Mouse (Mus musculus) heart, embryonic 14.5 days (tissue): Measurements from ENCODE around the gene Rpl15. TPM values are rescaled to one million over a fixed set of nuclear protein-coding genes. Genes with fewer than 3 reads are reported as not detected.

Experiments
- ATAC-seq: fragments of 200-750 bp; cut with Nextera tagmentation; 2 replicates; pipeline ENCODE4 v1.8.0; 2017; ENCODE audit warnings: low read depth, moderate TSS enrichment; ENCODE audit not compliant: insufficient number of reproducible peaks, insufficient read depth, low FRiP score
- H3K27ac ChIP-seq, 2 experiments: fragments of 200-500 bp in 1 of 2; fragments of 300-500 bp in 1 of 2; sonication (generic) in 1 of 2; replicated peaks in 1 of 2; 2 replicates each; pipeline ENCODE4 v1.5.1; 2012 to 2014; ENCODE audit warnings: low read depth in 2 of 2, low read length in 2 of 2, control low read depth in 1 of 2, mild to moderate bottlenecking in 1 of 2, mixed read lengths in 1 of 2; ENCODE audit not compliant: control insufficient read depth in 1 of 2, insufficient read depth in 1 of 2
- H3K27me3 ChIP-seq: fragments of 300-500 bp; sonication (generic); 2 replicates; pipeline ENCODE4 v1.6.1; 2014; ENCODE audit warnings: mild to moderate bottlenecking, low read length, control low read depth; ENCODE audit not compliant: control insufficient read depth, insufficient read depth
- H3K36me3 ChIP-seq: fragments of 300-500 bp; sonication (generic); 2 replicates; pipeline ENCODE4 v1.6.1; 2014; ENCODE audit warnings: mild to moderate bottlenecking, control low read depth, low read length, mixed read lengths; ENCODE audit not compliant: control insufficient read depth, insufficient read depth
- H3K4me1 ChIP-seq, 2 experiments: fragments of 200-500 bp in 1 of 2; fragments of 300-500 bp in 1 of 2; sonication (generic) in 1 of 2; 2 replicates each; pipeline ENCODE4 v1.6.1; 2012 to 2014; ENCODE audit warnings: low read length in 2 of 2, control low read depth in 1 of 2, mixed read lengths in 1 of 2; ENCODE audit not compliant: control insufficient read depth in 2 of 2, insufficient read depth in 2 of 2
- H3K4me2 ChIP-seq: fragments of 300-500 bp; sonication (generic); 2 replicates; pipeline ENCODE4 v1.6.1; 2014; ENCODE audit warnings: mild to moderate bottlenecking, low read length
- H3K4me3 ChIP-seq, 2 experiments: fragments of 200-500 bp in 1 of 2; fragments of 300-500 bp in 1 of 2; sonication (generic) in 1 of 2; 2 replicates each; pipeline ENCODE4 v1.5.1; 2012 to 2014; ENCODE audit warnings: low read length in 2 of 2, mild to moderate bottlenecking in 2 of 2, control low read depth in 1 of 2, low read depth in 1 of 2, moderate library complexity in 1 of 2; ENCODE audit not compliant: control insufficient read depth in 1 of 2, insufficient read depth in 1 of 2
- H3K9ac ChIP-seq: fragments of 300-500 bp; sonication (generic); 2 replicates; pipeline ENCODE4 v1.6.1; 2014; ENCODE audit warnings: mild to moderate bottlenecking, low read length
- H3K9me3 ChIP-seq: fragments of 300-500 bp; sonication (generic); 2 replicates; pipeline ENCODE4 v1.6.1; 2016; ENCODE audit warnings: low read length, control low read depth; ENCODE audit not compliant: control insufficient read depth
- WGBS: fragments of 180-500 bp; shearing (Covaris S2); extraction: QIAGEN DNeasy Blood & Tissue Kit; methylation state at CpG from one replicate; pipeline ENCODE4 v1.1.7; 2014; 5-methylcytosine and 5-hydroxymethylcytosine counted together
- polyA plus RNA-seq: library from polyadenylated mRNA; unstranded; fragments of >200 nt; fragmentation: Nextera tagmentation; extraction: Ambion mirVana; gene quantifications from 2 replicates; pipeline ENCODE4 v1.2.1, GENCODE M21; 2014

Gene Rpl15
- polyA plus RNA-seq, 1 experiment from 2014 or later = 327 TPM

DNA sequence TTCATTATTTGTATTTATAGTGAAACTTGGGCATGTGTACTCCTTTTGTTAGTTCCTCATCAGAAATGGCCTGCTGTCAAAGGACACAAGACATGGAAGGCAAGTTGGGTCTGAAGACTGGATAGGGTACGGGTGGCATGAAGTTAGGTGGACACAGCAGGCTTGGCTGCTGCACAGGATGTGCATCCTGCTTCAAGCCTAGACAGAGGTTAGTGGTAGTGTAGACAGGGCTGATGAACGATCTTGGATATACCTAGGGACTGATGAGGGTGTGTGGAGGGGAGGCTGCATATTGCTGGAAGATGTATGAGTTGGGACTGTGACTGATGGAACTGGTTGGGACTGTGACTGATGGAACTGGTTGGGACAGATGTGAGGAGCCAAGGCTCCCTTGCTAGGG is 27.7 kb upstream of the Rpl15 start:
- H3K36me3 ChIP-seq = no peaks in the 10 kb centered on the region
- H3K9ac ChIP-seq = no peak overlapping the region
- no peak overlapping the region for H3K27ac ChIP-seq
- no peak overlapping the region for H3K4me2 ChIP-seq
- ATAC-seq = no peak
- H3K27me3 ChIP-seq = no peaks in the 10 kb centered on the region
- H3K4me3 ChIP-seq = no peak overlapping the region
- H3K9me3 ChIP-seq = no peaks in the 10 kb centered on the region
- WGBS = 93% methylated on average over 2 of the region's 2 CpGs
- peaks cover 7 to 24% of the 10 kb centered on the region in 2 experiments for H3K4me1 ChIP-seq

DNA sequence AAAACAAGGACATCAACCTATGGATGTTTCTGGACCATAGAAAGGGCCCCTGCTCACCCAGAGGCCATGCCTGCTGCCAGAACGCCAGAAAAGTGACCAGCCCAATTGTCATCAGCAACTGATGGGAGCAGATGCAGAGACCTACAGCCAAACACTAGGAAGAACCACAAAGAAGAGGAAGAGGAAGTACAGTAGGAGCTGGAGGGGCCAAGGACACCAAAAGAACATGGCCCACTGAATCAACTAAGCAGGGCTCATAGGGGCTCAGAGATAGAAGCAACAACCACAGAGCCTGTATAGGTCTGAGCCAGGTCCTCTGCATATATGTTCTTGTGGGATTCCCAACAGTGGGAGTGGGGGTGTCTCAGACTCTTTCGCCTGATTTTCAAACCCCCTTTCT is 26.2 kb upstream of the Rpl15 start:
- Histone ChIP-seq H3K4me3 (no peak overlapping the region), H3K4me1 (peaks cover 2 to 10% of the 10 kb centered on the region in 2 experiments; a peak in 2 of 4 replicates), H3K4me2 (no peak overlapping the region), H3K9ac (no peak overlapping the region), H3K36me3 (no peaks in the 10 kb centered on the region), H3K27me3 (no peaks in the 10 kb centered on the region), H3K27ac (no peak overlapping the region), H3K9me3 (no peaks in the 10 kb centered on the region)
- no peak for ATAC-seq
- 84% methylated on average over 2 of the region's 2 CpGs for WGBS

DNA sequence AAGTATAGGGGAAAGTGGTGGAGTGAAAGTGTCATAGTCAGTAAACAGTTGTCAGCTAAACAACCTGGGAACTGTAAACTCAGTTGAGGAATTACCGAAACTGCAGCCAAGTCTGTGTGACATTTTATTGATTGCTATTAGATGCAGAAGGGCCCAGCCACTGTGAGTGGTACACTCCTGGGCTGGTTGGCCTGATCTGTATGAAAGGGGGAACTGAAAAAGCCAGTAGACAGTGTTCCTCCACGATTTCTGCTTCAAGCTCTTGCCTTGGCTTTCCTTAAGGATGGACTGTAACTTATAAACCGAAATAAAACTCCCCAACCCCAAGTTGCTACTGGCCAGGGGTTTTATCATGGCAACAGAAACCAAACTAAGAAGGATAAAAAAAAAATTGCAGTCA is 21.4 kb upstream of the Rpl15 start:
- no peak for ATAC-seq
- Histone ChIP-seq H3K27me3 (no peaks in the 10 kb centered on the region), H3K9me3 (no peaks in the 10 kb centered on the region), H3K9ac (no peak overlapping the region), H3K4me3 (no peak overlapping the region), H3K4me1 (peaks cover 0 to 2% of the 10 kb centered on the region in 2 experiments; a peak in 1 of 4 replicates), H3K36me3 (no peaks in the 10 kb centered on the region), H3K4me2 (no peak overlapping the region), H3K27ac (no peak overlapping the region)
- WGBS = 88% methylated on average over 3 of the region's 3 CpGs

DNA sequence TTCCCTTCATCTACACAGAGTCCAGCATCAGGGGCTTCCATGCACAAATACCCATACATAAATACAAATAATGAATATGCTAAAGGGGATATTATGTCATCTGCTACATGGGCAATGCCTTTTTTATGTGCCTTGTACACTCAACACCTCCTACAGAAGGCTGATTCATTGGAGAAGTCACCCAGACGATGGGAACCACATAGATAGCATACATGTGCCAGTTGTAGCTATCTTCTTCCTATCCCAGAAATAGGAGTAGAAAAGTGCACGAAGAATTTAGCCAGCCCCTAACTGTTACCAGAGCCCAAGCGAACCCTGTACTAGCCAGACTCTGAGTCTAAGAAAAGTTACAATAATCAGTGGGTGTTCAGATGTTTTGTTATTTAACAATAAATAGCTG is 20.9 kb upstream of the Rpl15 start:
- Histone ChIP-seq H3K27me3 (no peaks in the 10 kb centered on the region), H3K4me2 (no peak overlapping the region), H3K4me3 (no peak overlapping the region), H3K9me3 (no peaks in the 10 kb centered on the region), H3K36me3 (no peaks in the 10 kb centered on the region), H3K9ac (no peak overlapping the region), H3K4me1 (peaks cover 3 to 6% of the 10 kb centered on the region in 2 experiments; a peak in 3 of 4 replicates), H3K27ac (no peak overlapping the region)
- no peak for ATAC-seq
- WGBS = 72% methylated on average over 3 of the region's 3 CpGs

DNA sequence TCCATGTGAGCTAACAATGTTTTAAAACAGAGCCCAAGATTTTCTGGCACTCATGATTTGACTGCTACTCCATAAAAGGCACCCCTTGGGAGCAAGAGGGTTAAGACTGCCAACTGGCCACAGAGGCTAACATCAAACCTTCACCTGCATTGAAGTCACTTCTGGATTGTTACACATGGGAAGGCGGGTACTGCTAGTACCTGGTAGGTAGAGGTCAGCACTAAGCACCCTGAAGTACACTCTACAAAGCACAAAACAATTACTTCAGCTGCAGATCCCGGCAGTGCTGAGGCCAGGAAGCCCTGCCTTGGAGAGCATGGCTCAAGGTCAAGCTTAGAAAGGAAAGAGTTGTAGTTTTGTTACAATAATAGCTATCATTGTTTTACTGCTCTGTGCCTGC is 16.2 kb upstream of the Rpl15 start:
- Histone ChIP-seq H3K9ac (no peak overlapping the region), H3K4me1 (peaks cover 3 to 7% of the 10 kb centered on the region in 2 experiments; a peak in 3 of 4 replicates), H3K27me3 (no peaks in the 10 kb centered on the region), H3K4me3 (no peak overlapping the region), H3K4me2 (no peak overlapping the region), H3K36me3 (peaks cover 14% of the 10 kb centered on the region; the same call in 1 of the 2 replicates), H3K9me3 (no peaks in the 10 kb centered on the region), H3K27ac (peak overlapping the region in 1 of 2 experiments; percentile 7; a peak in 2 of 4 replicates)
- WGBS = 57% methylated on average over 2 of the region's 2 CpGs
- ATAC-seq = no peak

DNA sequence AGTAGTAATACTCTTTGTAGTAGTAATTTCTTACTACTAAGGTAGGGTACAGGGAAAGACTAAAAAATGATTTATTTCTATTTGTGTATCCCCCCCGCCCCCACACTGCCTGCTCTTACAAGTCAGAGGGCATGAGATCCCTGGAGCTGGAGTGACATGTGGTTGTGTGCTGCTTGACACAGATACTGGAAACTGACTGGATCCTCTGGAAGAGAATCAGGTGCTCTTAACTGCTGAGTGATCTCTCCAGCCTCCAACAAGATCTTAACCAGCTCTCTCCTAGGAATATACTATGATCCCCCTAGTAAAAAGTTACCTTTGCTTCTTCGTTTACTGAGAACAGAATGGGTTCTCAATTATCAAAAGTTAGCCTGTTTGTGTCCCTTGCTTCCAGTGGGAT is 15.2 kb upstream of the Rpl15 start:
- Histone ChIP-seq H3K4me3 (no peak overlapping the region), H3K9me3 (no peaks in the 10 kb centered on the region), H3K36me3 (peaks cover 23% of the 10 kb centered on the region; the same call in 1 of the 2 replicates), H3K9ac (no peak overlapping the region), H3K4me1 (peaks cover 3 to 7% of the 10 kb centered on the region in 2 experiments; a peak in 3 of 4 replicates), H3K27ac (no peak overlapping the region), H3K4me2 (no peak overlapping the region), H3K27me3 (no peaks in the 10 kb centered on the region)
- WGBS = 78% methylated on average over 2 of the region's 2 CpGs
- no peak for ATAC-seq

DNA sequence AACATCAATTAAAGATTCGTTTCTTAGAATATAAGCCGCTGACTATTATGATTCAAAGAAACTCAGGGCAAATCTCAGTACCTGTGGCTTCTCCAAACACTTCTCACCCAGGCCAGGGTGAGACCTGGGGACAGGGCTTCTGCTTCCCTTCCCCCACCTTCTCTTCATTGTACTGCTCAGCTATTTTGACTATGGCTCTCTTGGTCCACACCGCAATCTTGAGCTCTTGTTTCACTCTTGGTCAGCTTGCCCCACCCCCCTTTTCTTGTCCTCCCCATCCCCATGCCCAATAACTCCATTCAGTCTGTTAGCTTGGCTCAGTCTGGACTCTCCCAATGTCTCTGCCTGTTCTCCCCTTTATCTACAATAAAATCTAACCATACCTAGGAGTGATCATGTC is 14.3 kb upstream of the Rpl15 start:
- Histone ChIP-seq H3K4me3 (no peak overlapping the region), H3K9me3 (no peaks in the 10 kb centered on the region), H3K9ac (no peak overlapping the region), H3K4me2 (no peak overlapping the region), H3K36me3 (peaks cover 29% of the 10 kb centered on the region), H3K27ac (no peak overlapping the region), H3K27me3 (no peaks in the 10 kb centered on the region), H3K4me1 (peaks cover 3 to 7% of the 10 kb centered on the region in 2 experiments; a peak in 3 of 4 replicates)
- ATAC-seq = no peak
- WGBS = 94% methylated on average over 3 of the region's 3 CpGs

DNA sequence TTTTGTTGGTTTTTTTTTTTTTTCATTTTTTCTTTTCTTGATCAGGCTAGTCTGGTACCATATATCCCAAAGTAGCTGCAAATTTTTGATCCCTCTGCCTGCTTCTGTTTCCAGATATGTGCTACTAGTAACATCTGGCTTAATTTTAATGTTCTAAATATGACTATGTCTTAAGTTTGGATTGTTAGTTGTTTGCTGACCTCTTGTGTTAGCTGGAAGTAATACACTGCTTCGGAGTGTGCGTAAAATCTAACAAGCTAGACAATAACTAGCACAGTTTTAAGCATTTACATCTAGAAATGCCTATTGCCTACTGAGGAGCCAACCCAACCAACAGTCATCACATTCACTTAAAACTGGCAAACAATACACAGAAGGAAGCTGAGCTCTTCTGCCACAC is 13.4 kb upstream of the Rpl15 start:
- no peak for ATAC-seq
- H3K4me1 ChIP-seq = peaks cover 3 to 7% of the 10 kb centered on the region in 2 experiments; a peak in 3 of 4 replicates

More for the DNA sequence above, 13.4 kb upstream of the Rpl15 start:
- Histone ChIP-seq H3K4me2 (no peak overlapping the region), H3K9me3 (no peaks in the 10 kb centered on the region), H3K4me3 (no peak overlapping the region), H3K9ac (no peak overlapping the region), H3K27me3 (no peaks in the 10 kb centered on the region), H3K36me3 (peaks cover 38% of the 10 kb centered on the region), H3K27ac (no peak overlapping the region)
- 86% methylated on average over 2 of the region's 2 CpGs for WGBS
